Mouse (Mus musculus) gonadal fat pad, adult 2 months (tissue): ENCODE results near the gene Eef1a1. TPM values are rescaled to one million over a fixed set of nuclear protein-coding genes. Genes with fewer than 3 reads are reported as not detected.
"Not testable (repeated sequence)": the region's sequence is repeated elsewhere in the genome, so short reads cannot be mapped to it uniquely, and the experiment has no call there.

Source experiments
- DNase-seq: peaks from one replicate; pipeline ENCODE4 v3.0.0-alpha.2; 2012; ENCODE audit warnings: low read depth
- polyA plus RNA-seq: library from polyadenylated mRNA; depleted of rRNA; stranded (reverse); fragments of >200 nt; gene quantifications from 2 replicates; pipeline ENCODE4 v1.2.3, GENCODE M21; 2012; rRNA removed

Eef1a1 gene
- polyA plus RNA-seq: 5,649 and 5,990 TPM in 2 replicates

- DNase-seq: no peak
These were observed at the start of gene Eef1a1 for GRCm38 (mm10) chr9:78488890-78489420. Gene Eef1a1 (minus strand): TSS chr9:78489151.

- no peak for DNase-seq
These were observed 49.5 kb upstream of the Eef1a1 start for GRCm38 (mm10) chr9:78538421-78538820.

DNA sequence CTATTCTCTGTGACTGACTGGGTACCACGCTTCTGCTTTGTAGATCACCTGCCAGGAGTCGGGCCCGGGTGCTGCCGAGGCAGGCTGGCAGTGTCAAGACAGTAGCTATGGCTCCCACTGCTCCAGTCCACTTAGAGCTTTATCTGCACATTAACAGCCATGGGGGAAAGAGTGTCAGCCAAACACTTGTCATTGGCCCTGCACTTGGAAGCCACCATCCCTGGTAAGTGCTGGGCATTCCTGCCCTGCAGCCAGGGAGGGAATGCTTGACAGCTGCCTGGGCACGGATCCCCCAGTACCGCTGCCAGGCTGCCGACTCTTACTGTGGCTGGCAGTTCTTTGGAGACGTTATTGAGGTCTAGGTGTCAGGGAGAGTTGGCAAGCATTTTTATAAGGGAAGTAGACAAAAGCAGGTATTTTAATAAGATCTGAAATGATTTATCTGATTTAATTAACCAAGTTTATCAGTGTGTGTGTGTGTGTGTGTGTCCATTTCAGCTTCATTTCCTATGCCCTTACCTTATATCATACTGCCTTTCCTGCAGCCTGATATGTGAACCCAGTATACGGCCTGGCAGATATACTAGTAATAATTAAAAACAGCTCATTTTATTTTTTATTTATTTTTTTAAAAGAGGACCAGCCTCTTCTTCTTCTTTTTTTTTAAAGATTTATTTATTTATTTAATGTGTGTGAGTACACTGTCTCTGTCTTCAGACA lies 48.4 kb upstream of the Eef1a1 start:
- no peak for DNase-seq

DNA sequence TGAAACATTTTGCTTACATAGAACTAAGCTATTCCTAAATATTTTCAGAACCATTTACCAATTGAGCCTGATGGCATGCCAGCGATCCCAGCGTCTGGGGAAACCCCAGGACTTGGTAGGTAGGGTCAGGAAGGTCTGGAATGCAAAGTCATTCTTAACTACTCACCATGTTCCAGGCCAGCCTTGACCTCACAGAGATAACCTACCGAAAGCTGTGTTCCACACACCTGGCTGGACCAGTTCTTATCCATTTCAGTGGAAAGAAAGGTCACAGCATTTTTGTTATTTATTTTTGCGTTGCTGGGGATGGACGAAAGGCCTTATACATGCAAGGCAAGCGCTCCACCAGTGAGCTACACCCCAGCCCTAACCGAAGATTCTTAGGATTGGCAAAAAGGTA lies 45.7 kb upstream of the Eef1a1 start:
- DNase-seq: no peak

- DNase-seq: no peak
These were observed 44.5 kb upstream of the Eef1a1 start for GRCm38 (mm10) chr9:78533296-78533935.

GRCm38 (mm10) chr9:78532341-78532819 lies 43.4 kb upstream of the Eef1a1 start:
- no peak for DNase-seq

GRCm38 (mm10) chr9:78531816-78532215 lies 42.9 kb upstream of the Eef1a1 start:
- no peak for DNase-seq

GRCm38 (mm10) chr9:78527767-78528381 lies 38.9 kb upstream of the Eef1a1 start:
- DNase-seq: no peak

DNA sequence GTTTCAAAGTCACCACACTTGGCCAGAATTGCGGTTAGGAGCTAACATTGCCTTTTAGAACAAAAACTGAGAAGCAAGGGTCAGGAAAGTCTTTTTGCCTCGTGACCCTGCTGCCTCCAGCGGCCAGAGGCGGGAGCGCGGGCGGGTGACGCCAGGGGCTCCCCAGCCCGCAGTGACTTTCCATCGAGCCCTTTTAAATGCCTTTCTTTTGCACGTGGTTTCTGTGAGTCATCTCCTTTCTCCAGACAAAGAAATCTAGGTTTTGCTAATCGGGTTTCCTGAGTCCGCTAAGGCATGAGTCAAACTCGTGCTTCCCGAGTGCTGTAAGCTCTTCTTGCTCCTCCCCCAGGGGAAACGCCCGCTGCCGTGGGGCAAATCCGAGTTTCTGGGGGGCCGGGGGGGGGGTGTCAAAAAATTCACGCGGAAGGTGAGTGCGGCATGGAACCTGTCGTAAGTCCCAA lies 38.4 kb upstream of the Eef1a1 start:
- DNase-seq: no peak

- DNase-seq: no peak
These were observed 37.3 kb upstream of the Eef1a1 start for GRCm38 (mm10) chr9:78526206-78526605.

GRCm38 (mm10) chr9:78525451-78526135 lies 36.6 kb upstream of the Eef1a1 start:
- no peak for DNase-seq

DNA sequence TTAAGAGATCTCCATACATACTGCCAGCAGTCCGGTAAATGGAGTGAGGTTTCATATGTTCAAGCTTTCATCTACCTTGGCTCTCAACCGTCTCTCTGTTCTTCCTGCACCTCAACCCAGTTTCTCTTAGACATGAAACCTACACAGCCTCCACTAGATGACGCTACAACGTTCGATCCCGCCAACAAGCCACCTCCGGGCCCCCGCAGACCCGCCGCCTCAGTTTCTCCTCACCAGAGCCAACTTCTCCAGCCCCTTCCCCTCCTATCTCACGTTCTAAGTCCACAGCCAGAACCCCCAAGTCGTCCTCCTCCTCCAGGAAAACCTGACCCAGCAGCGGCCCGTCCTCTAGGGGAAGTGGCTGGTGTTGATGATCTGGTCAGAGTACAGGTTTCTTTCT lies 32.7 kb upstream of the Eef1a1 start:
- no peak for DNase-seq

- no peak for DNase-seq
These were observed 32.0 kb upstream of the Eef1a1 start for GRCm38 (mm10) chr9:78520780-78521601.

- DNase-seq: no peak
These were observed 31.3 kb upstream of the Eef1a1 start for GRCm38 (mm10) chr9:78520127-78520779.

DNA sequence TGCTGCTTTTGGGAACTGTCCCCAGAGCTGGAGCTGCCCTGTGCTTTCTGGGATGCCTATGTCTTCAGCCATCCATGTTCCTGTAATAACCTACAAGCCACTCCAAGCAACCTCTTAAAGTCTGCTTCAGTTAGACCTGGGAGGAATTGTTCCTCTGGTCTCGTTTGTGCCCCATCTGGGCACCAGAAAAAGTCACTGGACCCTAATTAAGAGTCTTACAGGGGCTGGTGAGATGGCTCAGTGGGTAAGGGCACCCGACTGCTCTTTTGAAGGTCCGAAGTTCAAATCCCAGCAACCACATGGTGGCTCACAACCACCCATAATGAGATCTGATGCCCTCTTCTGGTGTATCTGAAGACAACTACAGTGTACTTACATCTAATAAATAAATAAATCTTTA lies 28.3 kb upstream of the Eef1a1 start:
- DNase-seq: not testable (repeated sequence)

GRCm38 (mm10) chr9:78516125-78516524 lies 27.2 kb upstream of the Eef1a1 start:
- no peak for DNase-seq

- DNase-seq: no peak
These were observed 25.7 kb upstream of the Eef1a1 start for GRCm38 (mm10) chr9:78514681-78515080.

DNA sequence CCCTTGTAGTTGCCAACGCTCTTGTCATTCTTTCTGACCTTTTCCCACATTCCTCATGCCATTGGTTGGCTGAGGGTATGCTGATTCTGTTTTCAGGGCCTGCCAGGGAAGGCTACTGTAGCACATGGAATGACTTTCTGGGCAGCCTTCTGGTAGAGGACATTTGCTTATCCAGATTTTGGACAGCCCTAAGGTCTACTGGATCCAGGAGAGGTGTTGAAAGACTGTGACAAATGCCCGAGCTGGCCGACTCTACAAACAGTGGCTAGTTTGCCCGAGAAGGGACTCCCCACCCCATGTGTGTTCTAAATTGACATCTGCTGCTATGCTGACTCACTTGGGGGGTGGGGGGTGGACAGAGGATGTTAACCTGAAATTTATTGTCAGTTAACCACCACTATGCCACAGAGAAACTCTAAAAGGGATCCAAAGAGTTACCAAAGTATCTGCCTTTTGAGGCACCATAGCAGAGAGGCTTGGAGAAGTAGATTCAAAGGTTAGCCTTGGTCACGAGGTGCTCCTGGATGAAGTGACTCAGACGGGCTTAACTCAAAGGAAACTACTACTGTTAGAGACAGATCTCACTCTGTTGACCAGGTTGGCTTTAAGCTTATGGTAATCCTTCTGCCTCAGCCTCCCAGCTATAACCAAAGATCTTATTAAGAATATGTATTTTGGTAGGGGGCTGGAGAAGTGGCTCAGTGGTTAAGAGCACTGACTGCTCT lies 25.0 kb upstream of the Eef1a1 start:
- DNase-seq: no peak

DNA sequence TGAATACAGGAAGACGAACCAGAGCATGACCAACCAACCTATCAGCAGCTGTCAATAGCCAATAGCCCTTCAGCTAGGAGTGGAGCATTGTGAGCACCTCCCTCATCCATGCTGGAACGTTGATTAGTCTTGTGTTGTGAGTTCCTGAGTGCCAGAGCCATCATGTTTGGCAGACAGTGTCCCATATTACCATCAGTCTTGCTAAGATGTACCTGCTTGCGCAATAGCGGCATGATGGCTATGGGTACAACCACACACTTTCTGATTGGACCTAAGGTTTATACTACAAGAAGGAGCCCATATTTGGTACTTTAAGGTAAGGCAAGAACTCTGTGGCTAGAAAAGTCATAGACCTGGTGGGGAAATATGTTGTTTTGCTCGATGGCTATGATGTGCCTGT lies 22.8 kb upstream of the Eef1a1 start:
- DNase-seq: no peak
